Mouse (Mus musculus) mature B cell (primary cell): ENCODE data around the gene Zfp677.
"Not testable (repeated sequence)": the region's sequence is repeated elsewhere in the genome, so short reads cannot be mapped to it uniquely, and the experiment has no call there.

Source experiments
- in situ Hi-C: fragments of 300-500 bp; cut with MboI; formaldehyde crosslinking; loops from 2 replicates; pipeline ENCODE4 v1.14.3; 2019

Zfp677 gene

GRCm38 (mm10) chr17:21383391-21384056 is at the start of gene Zfp677:
TSS of gene Zfp677 (plus strand) at chr17:21383748.
- in situ Hi-C loops, result no loop called here

GRCm38 (mm10) chr17:21368018-21368417 is 15.5 kb upstream of the Zfp677 start:
- in situ Hi-C loops, result not testable (repeated sequence)

- in situ Hi-C loops, result no loop called here
Measured at GRCm38 (mm10) chr17:21369925-21370719, 13.4 kb upstream of the Zfp677 start.

- in situ Hi-C loops, result no loop called here
Measured at GRCm38 (mm10) chr17:21375311-21375710, 8.2 kb upstream of the Zfp677 start.

- in situ Hi-C loops, result no loop called here
Measured at GRCm38 (mm10) chr17:21384057-21384411, 486 bp downstream of the Zfp677 start.

GRCm38 (mm10) chr17:21422664-21423599 is 39.4 kb downstream of the Zfp677 start, which contains the start of gene Zfp54:
TSS of gene Zfp54 (plus strand) at chr17:21423227.
- in situ Hi-C loops, result loop anchor here (25.0 kb wide), 1 partner anchor 161 kb away; the partner anchor contains the start of gene Vmn1r235

GRCm38 (mm10) chr17:21438806-21439400 is 55.4 kb downstream of the Zfp677 start:
- in situ Hi-C loops, result not testable (repeated sequence)
